Mouse (Mus musculus) embryo, embryonic 11 days (tissue): ENCODE data around the gene Foxred2.

ENCODE experiments used
- DNase-seq: peaks from one replicate; pipeline ENCODE4 v3.0.0-alpha.2; 2015

Gene Foxred2

DNA sequence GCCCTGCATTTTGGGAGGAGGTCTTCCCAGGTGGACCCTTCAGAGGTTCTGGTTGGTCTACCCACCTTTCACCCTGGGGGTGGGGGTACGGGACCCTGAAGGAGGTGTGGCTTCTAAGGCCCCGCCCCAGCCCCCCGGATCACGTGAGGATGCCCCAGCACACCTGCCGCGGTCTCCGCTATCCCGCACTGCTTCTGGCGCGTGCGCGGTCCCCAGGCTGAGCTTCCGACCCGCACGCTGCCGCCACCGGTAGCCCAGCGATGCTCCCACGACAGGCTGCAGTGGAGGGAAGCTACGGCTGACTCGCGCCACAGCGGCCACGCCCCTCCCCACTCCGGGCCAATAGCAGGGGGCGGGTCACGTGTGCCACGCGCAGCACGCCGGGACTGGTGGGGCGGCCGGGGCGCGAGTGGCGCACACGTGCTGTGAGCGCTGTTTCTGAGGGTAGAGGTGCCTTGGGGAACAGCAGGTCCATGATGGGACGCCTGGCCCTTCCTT lies at the start of gene Foxred2:
TSS of gene Foxred2 (minus strand) at position 319 of the 498 bp plus-strand sequence.
- peak; percentile 92 for DNase-seq

DNA sequence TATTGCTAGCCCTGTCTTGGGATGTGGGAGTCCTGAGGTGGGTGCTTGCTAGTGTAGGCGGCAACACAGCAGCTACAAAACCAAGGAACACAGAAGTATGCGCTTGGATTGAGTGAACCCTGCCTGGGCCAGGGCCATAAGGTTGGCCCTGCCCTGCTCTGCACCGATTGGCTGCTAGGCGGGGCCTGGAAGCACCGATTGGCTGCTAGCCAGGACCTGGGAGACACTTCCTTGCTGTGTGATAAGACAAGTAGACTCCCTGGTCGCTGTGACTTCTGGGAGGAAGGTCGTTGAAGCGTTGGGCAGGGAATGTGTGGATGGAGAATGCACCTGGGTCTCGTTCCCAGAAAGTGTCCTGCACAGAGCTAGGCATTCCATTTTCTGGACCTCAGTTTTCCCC lies 47.4 kb upstream of the Foxred2 start:
- DNase-seq = peak; percentile 23

DNA sequence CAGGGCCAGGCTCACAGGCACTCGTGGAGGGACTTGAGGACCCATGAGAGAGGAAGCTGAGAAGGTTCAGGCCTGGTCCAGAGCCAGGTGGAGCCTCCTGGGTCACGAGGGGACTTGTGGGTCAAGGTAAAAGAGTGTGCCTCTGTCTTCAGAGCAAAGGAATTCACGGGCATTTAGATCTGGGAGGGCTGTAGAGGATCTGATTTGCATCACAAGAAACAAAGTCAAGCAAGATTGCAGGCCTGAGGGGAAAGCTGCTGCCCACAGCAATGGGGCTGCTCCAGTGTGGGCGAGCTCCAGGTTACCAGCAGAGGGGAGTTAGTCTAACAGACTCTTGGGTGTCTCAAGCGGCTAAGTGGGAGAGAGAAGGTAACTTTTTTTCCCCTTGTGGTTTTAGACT lies 44.9 kb upstream of the Foxred2 start:
- no peak for DNase-seq

DNA sequence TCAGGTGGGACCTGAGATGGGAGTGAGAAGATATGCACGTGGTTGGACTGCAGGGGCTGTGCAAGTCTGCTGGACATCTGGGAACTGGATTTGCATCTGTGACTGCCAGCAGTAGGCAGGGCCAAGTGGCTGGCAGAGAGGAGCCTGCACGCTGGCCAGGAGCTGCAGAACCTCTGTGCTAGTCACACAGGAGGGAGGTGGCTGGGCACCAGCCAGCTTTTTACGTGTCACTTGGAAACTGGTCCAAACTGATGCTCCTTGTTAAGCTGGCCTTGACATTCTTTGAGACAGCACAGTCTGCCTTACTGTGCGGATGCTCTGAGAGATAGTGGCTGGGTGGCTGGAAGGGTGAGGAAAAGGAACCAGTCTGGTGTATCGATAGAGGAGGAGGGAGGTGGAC lies 32.0 kb upstream of the Foxred2 start:
- no peak for DNase-seq

DNA sequence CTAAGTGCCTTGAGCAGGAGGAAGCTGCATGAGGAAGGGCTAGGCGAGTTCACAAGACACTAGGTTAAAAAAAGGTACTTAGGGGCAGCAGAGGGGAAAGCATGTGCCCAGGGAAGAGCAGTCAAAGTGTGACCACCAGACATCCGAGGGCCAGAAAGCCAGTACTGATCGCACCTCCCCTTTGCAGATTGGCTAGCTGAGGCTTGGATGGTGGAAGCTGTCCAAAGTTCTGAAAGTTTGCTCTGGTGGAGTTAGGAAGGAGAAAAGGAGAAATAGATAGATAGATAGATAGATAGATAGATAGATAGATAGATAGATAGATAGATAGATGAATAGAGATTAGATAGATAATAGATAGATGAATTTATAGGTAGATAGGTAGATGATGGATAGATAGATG lies 26.9 kb upstream of the Foxred2 start:
- no peak for DNase-seq

DNA sequence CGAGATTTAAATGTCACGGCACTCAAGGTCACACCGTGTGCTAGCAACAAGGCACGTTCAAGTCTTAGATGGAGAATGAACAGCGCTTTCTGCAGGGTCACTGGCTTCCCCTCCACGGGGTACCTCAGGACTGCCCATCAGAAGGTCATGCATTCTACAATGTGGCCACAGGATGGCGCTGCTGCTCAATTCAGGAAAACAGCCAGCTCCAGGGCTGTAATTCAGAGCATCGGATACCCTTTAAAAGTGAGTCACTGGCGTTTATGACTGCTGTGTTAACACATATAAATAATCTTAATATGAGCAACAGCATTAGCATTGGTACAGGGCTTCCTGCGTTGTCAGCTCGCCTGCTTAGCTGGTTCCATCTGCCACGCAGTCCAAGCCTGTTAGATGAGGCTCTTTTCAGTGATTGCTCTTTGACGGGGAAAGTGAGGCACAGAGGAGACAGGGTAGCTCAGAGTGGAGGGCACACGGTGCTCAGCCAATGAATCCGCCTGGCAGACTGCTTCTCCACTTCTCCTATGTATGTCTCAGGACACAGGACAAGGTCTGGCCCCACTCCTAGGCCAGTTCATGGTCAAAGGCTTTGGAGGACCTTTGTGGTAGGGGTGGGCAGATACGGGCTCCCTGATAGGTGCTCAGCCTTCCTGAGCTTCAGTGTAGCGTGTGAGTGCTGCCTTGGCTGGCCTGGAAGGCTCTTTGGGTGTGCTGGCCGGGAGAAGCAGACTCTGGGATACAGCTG lies 25.8 kb upstream of the Foxred2 start:
- DNase-seq = peak; percentile 69

DNA sequence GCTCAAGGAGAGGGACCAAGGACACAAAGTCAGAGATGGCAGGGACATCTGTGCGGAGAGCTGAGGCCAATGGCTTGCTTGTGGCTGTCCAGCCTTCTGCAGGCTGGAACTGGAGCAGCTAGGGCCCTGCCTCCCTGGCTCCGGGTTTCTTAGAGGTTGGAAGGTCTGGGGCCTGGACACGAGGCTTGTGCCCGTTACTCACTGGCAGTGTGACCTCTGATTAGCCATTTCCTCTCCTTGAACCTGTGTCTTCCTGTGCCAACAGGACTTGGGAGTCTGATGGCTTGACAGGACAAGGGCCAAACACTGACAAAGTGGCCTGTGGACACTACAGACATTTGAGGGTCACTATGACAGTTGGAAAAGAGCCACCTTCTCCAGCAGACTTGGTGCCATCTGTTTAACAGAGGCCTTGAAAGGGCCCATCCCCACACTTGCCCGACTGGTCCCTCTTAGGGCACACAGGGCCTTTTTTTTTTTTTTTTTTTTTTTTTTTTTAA lies 24.7 kb upstream of the Foxred2 start:
- no peak for DNase-seq

DNA sequence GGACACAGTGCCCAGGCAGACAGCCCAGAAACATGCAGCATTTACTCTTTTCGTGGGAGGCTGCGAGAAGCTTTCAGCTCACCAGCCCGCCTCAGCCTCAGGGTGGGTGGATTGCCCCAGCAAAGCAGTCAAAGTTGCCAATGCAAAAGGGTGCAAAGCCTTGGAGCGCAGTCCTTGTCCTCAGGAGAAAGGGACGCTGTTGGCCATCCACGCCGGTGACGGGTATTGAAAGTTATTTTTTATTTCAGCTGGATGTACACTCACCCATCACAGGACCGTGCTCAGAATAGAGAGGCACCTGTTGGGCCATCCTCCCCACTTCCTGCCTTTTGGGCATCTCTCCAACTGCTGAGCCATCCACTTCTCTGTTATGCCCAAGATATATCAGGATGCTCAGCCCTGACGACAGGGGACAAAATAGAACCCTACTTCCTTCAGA lies 22.9 kb upstream of the Foxred2 start:
- DNase-seq = no peak

DNA sequence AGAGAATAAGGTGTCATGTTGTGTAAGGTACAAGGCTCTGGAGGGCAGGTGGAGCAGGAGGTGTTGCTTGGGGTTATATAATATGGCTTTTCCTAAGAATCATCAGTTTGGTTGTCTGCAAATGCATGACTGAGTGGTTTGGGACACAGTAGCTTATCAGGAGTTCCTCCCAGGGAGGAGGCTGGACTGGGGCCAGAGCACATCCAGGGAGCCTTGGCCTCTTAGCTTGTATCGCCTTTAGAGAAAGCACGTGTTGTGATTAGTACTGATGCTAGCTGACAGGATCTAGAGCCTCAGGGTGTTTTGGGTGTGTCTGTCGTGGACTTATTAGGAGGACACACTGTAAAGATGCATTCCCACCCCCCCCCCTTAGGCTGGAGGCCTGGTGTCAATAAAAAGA lies 21.1 kb upstream of the Foxred2 start:
- DNase-seq = no peak

DNA sequence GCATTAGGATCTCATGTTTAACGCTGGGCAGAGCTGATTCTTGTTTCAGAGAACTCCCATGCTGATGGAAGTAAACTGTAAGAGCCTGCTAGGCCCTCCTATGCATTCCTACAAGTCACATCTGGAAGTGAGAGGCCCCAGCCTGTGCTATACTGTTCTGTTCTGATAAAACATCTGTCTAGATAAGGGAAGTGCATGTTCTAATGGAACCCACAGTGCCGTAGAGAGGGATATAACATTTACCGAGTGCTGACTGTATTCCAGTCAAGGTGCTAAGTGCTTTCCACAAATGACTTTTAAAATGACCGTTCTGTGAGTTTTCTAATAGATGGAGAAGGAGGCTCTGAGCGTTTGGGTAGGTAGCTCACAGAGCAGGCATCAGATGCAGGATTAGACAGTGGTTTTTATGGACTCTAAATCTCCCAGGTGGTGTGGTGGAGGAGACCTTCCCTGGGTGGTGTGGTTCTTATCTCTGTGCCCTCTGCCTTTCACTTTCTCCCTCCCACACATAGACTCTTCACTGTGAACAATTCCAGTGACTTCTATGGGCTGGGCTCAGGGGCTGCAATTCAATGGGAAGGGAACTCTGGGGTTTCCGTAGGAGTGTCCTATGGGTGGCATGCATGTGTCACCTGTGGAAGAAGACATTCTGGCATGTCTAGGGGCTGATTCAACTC lies 17.8 kb upstream of the Foxred2 start:
- DNase-seq = no peak

DNA sequence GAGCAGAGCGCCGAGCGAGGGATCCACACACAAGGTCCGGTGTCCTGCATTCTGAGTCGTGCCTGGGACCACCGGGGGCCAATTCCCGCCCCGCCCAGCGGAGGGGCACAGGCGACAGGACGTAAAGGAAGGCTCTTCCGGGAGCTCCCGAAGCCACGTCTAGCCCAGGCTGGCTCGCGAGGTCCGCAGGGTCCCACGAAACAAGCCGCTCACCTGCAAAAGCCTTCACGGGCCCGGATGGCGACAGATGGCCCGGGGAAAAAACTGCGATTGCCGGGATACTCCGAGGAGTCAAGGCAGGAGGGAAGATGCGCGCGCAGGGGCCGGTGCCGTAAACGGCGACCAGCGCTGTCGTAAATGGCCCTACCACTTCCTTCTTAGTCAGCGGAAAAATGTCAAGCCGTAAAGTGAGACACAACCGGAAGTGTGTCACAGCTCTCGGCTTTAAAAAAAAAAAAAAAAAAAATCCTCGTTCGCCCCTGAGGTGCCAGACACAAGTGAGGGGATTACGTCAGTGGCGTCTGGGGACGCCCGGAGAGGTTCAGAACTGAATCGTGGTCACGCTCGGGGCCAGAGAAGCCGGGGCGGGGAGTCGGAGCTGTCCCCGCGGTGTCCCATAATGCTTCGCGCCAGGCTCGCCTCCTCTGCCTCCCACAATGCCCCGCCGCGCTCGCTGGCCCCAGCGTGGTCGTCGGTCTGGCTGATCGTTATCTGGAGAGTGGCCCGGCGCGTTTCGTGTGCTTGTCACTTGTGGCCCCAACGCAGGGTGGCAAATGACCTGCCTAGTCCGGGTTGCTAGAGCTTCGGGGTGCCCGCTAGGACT lies 14.2 kb upstream of the Foxred2 start, which contains the start of gene Eif3d:
TSS of gene Eif3d (minus strand) at position 344 of the 823 bp plus-strand sequence.
- DNase-seq = peak; percentile 94

DNA sequence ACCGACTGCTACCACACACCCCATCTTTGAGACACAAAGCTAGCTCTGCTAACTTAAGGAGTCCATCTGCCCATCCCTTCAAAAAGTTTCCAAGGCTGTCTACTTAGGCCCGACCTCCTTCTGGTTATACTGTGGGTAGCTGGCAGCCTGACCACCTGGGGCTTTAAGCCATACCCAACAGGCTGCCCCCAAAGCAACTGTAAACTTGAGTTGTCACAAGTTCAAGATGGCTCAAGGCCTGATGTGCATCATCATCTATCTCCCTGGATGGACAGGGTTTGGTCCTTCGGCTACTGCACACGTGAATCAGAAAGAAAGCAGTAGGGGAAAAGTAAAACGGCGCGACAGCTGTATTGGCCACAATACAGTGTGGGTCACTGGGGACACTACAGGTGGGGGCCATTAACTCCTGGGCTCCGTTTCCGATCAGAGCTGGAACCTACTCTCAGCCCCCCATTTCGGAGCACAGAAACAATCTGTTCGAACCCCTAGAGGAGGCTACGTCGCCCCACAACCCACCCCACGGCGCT lies 13.5 kb upstream of the Foxred2 start:
- DNase-seq = no peak

DNA sequence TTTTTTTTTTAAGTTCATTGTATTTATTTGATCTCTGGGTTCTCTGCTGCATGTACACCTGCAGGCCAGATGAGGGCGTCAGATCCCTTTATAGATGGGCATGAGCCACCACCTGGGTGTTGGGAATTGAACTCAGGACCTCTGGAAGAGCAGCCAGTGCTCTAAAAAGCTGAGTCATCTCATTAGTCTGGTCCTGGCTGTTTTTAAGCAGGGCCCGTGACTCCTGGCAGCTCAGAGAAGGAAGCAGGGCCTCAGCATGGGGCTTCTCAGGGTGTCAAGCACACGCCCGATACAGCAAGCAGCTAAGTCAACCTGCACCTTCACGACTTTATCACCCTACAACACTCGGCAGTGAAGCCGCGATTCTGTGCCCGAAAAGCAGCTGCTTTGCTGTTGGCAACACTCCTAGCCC lies 8.6 kb upstream of the Foxred2 start:
- DNase-seq = no peak

DNA sequence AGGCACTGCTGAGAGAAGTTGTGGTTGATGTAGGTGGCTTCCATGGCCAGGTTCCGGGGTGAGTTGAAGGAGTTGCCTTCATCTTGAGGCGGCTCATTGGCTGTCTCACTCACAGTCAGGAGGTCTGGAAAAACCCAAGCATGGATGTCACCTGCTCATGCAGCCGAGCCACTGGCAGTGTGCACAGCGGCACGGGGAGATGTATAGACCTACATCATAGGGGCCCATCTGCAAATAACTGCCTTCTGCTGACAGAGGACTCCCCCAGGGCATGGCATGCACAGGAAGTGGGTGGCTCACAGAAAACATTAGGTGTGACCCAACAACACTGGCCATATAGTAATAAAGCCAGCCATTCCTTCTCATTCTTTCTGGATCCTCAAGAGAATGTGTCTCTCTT lies 5.9 kb upstream of the Foxred2 start:
- no peak for DNase-seq

DNA sequence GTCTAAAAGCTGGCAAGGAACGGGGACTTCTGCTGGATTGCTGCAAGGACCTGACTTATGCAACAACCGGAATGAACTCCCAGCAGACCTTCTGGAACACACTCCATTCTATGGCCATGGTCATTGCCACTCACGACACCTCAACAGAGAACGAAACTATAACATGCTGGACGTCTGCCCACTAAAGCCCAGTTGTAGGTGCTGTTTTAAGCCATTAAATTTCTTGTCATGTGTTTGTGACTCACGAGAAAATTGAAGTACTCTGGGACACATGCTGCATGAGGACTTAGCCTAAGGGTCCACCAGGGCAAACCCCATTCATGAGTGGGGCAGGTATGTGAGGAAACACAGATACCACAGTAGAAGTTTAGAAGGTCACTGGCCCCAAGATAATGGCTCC lies 4.2 kb upstream of the Foxred2 start:
- no peak for DNase-seq

DNA sequence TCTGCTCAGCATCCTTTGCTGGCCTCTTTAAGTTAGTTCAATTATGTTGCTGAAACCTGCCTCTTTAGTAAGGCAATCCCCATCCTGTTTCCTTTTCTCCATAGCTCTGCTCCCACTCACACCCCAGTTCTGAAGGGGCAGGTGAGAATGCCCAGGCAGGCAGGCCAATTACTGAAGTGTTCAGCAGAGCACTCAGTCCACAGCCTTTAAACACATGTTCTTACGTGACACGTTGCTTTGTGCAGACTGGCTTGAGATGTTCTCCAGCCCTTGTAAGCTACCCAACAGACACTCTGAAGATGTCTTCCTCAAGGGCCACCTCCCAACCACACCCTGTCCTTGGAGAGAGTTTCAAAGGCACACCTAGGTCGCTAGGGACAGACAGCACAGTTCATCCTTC lies 1.5 kb upstream of the Foxred2 start:
- no peak for DNase-seq

DNA sequence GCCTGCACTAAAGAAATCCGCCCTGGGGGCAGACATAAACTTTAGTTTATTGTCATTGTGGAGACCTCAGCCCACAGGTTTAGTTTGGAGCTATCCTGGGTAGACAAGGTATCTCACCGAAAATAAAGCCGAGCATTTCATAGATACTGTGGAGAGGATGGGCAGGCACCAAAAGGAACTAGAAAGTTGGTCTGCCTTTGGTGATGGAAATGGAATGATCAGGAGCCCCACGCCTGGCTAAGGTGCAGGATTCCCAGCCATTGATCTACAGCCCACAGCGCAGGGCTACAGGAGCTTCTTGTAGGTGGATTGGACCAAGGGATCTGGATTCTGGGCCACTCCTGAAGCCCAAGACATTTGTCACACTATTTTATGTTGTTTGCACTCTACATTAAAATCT lies 1.1 kb upstream of the Foxred2 start:
- DNase-seq = no peak

DNA sequence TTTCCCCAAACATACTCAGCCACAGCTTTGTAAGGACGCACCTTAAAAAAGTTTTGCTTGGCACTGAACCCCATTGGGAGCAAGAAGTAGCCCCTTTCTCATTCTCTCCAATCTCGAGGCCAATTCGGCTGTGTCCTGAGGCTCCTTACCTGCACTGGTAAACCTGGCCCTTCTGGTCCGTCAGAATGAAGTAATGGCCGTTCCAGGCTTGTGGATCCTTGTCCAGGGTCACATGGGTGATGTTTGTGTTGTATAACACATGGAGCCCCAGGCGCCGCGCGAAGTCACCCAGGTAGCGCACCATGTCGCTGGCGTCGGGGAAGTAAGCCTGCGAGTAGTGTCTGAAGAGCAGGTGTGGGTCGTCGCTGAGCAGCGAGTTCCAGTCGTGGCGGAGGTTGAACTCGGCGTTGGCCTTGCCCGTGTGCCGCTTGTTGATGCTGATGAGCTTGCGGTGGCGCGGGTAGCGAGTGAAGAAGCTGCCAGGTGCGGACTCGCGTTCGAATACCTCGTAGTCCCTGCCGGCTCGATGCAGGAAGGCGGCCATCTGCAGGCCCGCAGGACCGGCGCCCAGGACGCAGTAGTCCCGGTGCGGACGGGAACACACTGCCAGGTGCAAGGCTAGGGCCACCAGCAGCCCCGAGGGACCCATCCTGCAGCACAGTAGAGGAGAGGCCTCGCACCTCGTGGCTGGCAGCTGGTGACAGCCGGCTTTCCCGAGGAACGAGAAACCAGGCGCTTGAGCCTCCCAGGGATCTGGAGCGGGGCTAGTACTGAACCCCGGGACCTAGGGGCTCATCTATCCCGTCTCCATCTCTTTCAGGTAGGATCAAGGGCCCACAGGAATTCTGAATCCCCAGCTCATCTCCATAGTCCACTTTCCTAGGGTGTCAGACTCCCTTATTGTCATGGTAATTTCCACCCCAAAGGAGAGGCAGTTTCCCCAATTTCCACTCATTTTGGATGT lies 800 bp downstream of the Foxred2 start:
- peak; percentile 34 for DNase-seq

DNA sequence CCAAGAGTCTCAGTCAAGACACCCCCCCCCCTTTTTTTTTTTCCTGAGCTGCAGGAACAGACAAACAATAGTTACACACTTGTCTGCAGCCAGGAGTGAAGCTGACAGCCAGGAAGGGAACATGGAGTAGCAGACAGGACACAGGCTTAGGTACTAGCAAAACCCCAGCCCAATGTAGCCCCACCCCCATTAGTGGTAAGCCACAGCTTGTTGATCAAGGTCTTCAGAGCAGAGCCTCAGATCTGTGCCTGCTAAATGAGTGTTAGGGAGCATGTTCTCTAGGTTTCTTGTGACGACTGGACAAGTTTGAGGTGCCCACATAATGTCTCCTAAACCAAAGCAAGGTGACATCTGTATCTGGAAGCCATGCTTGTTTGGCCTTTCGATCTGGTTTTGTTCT lies 2.2 kb downstream of the Foxred2 start:
- no peak for DNase-seq

DNA sequence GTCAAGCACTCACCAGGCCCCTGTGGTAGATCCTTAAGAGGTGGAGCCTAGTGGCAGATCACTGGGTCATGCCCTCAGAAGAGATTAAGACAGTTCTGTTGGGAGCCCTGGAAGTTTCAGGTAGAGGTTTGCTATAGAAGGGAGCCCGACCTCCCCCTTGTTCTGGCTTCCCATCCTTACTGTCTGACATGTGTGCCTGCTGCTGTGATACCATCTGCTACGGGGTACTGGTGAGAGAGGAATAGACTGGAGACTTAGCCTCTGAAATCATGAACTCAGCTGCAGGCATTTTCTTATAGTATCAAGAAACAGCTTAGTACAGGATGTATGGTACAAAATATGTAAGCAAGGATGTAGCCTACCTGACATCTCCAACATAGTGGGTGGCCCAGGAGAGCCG lies 3.6 kb downstream of the Foxred2 start:
- DNase-seq = no peak

DNA sequence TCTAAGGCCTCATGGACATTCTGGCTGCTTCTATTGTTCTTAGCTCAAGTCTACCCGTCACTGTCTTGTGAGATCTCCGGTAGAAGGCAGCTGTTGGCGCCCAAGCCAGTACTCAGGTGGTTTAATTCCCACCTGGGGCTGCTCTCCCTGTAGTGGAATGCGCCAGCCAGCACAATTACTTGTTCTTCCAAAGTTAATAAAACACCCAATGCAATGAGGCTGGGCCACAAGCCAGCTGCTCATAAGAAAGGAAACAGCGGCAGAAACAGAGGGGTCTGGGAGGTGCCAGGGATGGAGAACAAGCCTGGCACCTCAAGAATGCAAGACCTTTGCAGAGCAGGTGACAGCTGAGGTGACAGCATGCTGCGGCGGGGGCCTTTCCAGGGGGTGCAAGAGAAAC lies 7.5 kb downstream of the Foxred2 start:
- DNase-seq = no peak

DNA sequence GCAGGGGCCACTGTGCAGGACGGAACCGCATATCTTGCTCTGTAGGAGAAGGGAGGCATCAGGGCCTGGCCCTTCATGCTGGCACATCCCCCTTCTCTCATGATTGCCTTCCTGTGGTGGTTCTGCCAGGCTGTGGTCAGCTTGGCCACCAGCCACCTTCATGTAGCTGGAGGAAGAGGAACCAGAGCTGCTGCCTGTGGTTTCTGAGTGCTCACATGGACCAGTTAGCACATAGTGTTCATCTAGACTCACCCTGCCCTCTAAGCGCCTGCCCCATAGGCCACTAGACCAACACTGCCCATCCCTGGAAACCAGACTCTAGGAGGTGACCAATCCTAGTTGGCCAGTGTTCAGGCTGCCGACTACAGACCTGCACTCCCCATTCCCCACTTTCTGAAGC lies 10.8 kb downstream of the Foxred2 start:
- DNase-seq = no peak
